Mouse (Mus musculus): ENCODE results near the gene Ddx10. TPM values are rescaled to one million over a fixed set of nuclear protein-coding genes. Genes with fewer than 3 reads are reported as not detected.
"Not testable (repeated sequence)": the region's sequence is repeated elsewhere in the genome, so short reads cannot be mapped to it uniquely, and the experiment has no call there.

The Ddx10 gene
- total RNA-seq, 1 experiment from 2014 or later: 74.0 TPM

DNA sequence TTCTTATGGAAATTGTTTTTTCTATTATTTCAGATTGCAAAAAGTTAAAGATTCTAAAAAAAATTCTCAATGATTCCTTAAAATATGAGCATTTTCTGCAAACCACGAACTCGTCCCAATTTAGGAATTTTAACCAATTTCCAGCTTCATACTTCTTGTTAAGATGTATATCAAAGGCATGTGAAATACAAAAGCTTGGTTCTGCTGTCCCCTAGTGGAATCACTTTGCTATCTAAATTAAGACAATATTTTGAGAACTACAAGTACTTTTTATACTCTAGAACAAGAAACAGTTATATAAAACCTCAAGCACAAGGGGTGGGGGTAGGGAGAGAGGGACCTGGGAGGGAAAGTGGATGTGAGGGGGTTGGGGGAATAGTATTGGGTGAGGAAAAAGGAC lies 29.7 kb downstream of the Ddx10 start:
- no peak for ATAC-seq (replicated peaks in 1 of 2; ENCODE audit: insufficient read depth in 1 of 2, low FRiP score in 2 of 2, low TSS enrichment in 1 of 2, low read depth in 1 of 2, poor library complexity in 2 of 2, severe bottlenecking in 2 of 2)

DNA sequence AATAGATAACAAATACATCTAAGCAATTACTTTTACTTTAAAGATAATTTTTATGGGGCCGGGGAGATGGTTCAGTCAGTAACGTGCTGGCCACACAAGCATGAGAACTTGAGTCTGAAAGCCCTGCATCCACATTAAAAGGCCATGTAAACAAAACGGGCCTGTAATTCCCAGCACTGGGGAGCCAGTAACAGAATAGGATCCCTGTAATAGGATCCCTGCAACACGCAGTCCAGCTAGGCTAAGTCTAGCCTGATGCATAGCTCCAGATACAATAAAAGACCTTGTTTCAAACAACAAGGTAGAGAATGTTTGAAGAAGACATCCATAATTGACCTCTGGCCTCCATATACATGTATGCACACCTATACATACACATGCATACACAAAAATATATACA lies 39.6 kb downstream of the Ddx10 start:
- no peak for ATAC-seq (replicated peaks in 1 of 2; ENCODE audit: insufficient read depth in 1 of 2, low FRiP score in 2 of 2, low TSS enrichment in 1 of 2, low read depth in 1 of 2, poor library complexity in 2 of 2, severe bottlenecking in 2 of 2)

DNA sequence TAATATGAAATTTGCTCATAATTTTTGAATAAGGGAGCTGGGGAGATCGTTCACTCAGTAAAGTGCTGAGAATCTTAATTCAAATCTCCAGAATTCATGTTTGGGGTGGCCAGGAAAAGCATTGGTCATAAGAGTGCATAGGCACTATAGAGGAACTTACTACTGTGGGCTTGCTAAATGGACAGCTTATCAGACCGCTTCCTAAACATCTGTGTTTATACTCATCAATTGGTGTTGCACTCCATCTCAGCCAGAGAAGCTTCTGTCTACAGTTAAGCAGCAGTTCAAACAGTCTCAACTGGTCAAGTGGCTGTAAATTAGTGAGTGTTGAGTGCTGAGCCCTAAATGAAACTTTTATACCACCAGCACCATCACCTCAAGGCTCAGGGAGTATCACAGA lies 73.3 kb downstream of the Ddx10 start:
- ATAC-seq (replicated peaks in 1 of 2; ENCODE audit: insufficient read depth in 1 of 2, low FRiP score in 2 of 2, low TSS enrichment in 1 of 2, low read depth in 1 of 2, poor library complexity in 2 of 2, severe bottlenecking in 2 of 2): no peak

DNA sequence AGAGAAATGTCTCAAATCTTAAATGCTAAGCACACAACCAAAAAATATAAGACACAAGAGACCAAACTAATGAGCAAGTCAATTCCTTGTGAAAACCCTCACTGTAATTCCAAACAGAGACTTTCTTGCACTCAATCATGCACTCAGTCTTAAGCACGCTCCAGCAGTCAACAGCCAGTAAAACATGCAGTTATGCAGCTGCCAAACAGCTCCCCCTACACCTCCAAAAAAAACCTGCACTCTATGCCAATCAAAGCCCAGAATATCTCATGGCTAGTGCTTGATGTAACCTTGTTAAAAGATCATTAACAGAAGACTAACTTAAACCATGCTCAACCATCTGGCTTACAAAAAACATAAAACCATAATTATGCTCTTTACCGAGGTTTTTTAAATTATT lies 74.6 kb downstream of the Ddx10 start:
- no peak for ATAC-seq (replicated peaks in 1 of 2; ENCODE audit: insufficient read depth in 1 of 2, low FRiP score in 2 of 2, low TSS enrichment in 1 of 2, low read depth in 1 of 2, poor library complexity in 2 of 2, severe bottlenecking in 2 of 2)

DNA sequence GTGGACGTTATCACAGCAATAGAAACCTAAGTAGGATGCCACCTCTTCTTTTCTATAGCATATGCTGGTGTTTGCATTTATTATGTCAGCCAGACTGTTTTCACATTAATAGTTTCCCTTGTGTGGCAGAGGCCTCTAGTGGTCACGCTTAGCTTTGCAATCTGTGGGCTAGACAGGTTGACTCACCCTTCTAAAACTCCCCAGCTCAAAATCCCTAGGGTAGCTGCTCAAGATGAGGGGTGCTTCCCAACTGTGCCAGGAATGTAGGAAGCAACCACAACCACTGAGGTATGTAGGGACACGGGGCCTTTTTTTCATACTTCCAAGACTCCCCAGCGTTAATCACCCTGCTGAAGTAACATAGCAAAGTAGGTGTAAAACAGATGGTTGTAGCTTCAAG lies 103.6 kb downstream of the Ddx10 start:
- ATAC-seq (replicated peaks in 1 of 2; ENCODE audit: insufficient read depth in 1 of 2, low FRiP score in 2 of 2, low TSS enrichment in 1 of 2, low read depth in 1 of 2, poor library complexity in 2 of 2, severe bottlenecking in 2 of 2): peak; percentile 42 to 78; a peak in 3 of 4 replicates

DNA sequence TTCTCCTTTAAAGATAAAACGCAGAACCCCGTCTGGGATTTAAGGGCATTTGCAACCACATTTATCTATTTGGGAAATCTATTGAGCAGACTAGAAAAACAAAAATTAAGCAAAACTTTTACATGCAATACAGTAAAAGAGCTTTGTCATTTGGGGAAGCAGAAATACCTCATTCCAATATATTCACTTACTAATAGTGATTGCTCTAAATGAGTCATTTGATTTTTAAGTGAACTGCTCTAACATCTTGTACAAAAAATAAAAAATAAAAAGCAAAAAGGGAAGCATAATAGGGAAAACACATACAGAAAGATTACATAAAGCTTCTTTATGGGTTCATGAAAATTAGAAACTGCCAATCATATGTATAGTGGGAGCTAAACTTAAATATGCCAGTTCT lies 104.3 kb downstream of the Ddx10 start:
- no peak for ATAC-seq (replicated peaks in 1 of 2; ENCODE audit: insufficient read depth in 1 of 2, low FRiP score in 2 of 2, low TSS enrichment in 1 of 2, low read depth in 1 of 2, poor library complexity in 2 of 2, severe bottlenecking in 2 of 2)

DNA sequence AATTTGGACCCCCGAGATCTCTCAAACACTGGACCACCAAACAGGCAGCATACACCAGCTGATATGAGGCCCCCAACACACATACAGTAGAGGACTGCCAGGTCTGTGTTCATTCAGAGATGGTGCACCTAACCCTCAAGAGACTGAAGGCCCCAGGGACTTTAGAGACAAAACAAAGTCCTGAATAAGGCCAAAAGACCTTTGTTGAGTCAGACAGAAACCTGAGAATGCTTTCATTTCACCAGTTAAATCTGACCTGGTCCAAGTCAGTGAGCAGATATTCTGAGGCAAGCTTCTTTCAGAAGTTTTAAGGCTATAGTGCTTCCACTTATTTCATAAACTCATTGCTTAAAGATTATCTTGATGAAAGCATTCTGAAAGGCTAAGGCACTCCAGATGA lies 105.4 kb downstream of the Ddx10 start:
- not testable (repeated sequence) for ATAC-seq (replicated peaks in 1 of 2; ENCODE audit: insufficient read depth in 1 of 2, low FRiP score in 2 of 2, low TSS enrichment in 1 of 2, low read depth in 1 of 2, poor library complexity in 2 of 2, severe bottlenecking in 2 of 2)

DNA sequence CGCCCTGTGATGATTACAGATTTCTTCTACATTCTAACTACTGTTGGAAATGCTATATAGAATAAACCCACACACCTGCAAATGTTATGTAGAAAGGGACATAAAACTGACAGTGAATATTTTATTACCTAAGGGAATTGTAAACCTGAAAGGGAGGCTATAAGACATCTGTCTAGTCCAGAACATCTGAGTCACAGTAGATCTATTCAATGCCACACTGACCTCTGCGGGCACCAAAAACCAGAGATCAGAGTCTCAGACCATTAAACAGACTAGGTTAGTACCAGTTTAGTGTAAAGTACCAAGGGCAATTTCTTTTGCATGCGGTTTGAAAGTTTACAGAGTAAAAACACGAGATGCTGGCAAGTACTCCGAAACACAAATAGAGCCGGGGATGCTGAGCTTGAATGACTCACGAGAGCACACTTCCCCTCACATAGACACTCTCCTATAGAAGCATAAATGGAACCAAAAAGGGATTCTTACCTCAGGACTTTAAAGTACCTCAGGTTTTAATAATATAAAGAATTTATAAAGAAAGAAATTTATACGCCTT lies 107.2 kb downstream of the Ddx10 start:
- ATAC-seq (replicated peaks in 1 of 2; ENCODE audit: insufficient read depth in 1 of 2, low FRiP score in 2 of 2, low TSS enrichment in 1 of 2, low read depth in 1 of 2, poor library complexity in 2 of 2, severe bottlenecking in 2 of 2): no peak

DNA sequence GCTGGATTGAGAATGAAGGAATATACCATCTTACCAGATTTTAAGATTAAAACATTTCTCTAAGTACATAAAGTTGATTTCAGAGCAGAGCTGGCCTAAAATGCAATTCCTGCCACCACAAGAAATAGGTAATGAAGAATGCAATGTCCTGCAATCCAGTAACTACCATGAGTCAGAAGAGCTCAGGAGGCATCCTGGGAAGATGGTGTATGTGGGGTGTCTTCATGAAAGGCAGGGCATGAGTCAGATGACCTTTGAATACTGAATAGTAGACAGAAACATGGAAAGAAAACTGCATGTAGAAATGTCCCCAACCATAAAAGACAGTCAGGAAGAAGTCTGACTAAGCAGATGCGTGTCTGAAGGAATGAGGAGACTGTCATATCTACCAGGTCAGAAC lies 115.0 kb downstream of the Ddx10 start:
- no peak for ATAC-seq (replicated peaks in 1 of 2; ENCODE audit: insufficient read depth in 1 of 2, low FRiP score in 2 of 2, low TSS enrichment in 1 of 2, low read depth in 1 of 2, poor library complexity in 2 of 2, severe bottlenecking in 2 of 2)

DNA sequence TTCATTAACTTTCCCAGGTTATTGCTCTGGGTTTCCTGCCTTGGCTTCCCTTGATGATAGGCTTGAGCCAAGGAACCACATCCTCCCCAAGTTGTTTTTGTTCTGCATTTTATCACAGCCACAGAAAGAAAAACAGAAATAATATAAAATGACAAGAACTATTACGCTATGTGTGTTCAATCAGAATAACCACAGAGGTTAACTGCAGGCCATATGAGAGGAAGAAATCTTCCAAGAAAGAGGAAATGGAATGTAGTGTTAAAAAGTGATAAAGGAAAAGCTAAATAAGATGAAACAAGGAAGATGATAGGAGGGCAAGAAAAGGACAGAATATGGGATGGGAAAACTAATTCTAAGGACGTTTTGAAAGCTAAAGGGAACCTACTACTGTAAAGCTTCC lies 117.4 kb downstream of the Ddx10 start:
- ATAC-seq (replicated peaks in 1 of 2; ENCODE audit: insufficient read depth in 1 of 2, low FRiP score in 2 of 2, low TSS enrichment in 1 of 2, low read depth in 1 of 2, poor library complexity in 2 of 2, severe bottlenecking in 2 of 2): no peak

DNA sequence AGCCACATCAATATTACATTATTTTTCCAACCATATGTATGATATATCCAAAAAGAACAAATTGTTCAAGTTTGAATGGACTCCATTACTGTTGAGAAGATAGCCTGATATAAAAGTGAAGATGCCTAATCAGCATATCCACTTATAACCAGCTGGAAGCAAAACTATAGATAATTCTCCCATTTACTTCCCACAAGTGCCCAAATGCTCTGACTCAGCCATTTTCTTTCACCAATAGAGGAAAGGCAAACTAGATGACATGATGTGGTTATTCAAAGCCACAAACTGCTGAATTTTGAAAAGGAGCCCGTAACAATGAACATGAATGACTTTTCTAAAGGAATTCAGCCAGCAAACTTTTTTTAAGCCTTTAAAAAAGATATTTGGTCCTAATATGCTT lies 146.8 kb downstream of the Ddx10 start:
- ATAC-seq (replicated peaks in 1 of 2; ENCODE audit: insufficient read depth in 1 of 2, low FRiP score in 2 of 2, low TSS enrichment in 1 of 2, low read depth in 1 of 2, poor library complexity in 2 of 2, severe bottlenecking in 2 of 2): peak; percentile 49 to 64; a peak in 3 of 4 replicates

DNA sequence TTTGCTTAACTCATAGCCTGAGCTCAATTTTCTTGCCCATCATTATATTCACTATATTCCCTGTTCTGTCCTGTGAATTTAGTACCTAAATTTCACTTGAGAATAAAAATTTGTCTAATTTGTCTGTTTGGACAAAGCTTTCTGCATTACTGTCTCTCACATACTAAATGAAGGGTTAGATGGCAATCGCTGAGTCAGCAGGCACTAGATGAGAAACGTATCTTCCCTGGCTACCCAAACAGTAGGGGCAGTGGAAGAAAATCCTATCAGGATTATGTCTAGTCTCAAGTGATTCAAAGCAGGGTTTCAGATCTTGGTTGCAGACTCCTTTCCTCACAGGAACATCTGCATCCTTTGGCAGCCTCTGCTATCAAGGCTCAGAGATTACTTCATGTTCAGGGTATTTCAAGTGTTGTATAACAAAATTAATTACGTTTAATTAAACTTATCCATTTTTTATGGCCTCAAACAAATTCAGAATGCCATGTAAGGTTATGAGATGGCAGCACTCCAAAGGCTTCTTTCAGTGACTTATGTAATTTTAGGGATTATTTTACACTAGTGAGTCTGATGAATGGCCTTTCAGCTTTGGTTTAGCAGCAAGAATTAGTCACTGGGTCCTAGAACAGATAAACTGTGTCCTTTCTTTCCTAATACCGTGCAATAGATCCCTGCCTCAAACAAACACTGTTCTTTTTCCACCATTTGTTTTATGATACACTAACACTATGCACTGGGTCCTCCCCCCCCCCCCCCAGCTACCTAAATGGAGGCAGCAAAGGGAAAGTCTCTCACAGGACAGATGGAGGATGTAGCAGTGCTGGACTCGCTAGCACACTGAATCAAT lies 152.3 kb downstream of the Ddx10 start:
- ATAC-seq (replicated peaks in 1 of 2; ENCODE audit: insufficient read depth in 1 of 2, low FRiP score in 2 of 2, low TSS enrichment in 1 of 2, low read depth in 1 of 2, poor library complexity in 2 of 2, severe bottlenecking in 2 of 2): no peak

DNA sequence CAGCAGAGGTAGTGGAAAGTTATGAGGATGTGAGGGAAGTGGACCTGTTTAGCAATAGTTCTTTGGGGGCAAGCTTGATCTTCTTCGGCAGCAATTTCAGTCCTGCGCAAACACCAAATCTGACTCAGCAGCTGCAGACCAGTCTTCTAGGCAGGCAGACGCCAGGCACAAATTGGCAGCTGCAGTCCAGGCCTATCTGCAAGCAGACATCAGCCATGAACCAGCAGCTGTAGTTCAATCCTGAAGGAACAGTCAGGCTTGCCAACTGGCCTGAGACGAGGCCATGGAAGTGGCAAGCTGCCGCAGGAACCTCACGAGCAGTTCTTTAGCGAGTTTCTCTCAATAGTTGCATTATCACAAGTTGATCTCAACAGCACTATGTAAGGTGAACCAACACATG lies 153.3 kb downstream of the Ddx10 start:
- no peak for ATAC-seq (replicated peaks in 1 of 2; ENCODE audit: insufficient read depth in 1 of 2, low FRiP score in 2 of 2, low TSS enrichment in 1 of 2, low read depth in 1 of 2, poor library complexity in 2 of 2, severe bottlenecking in 2 of 2)

DNA sequence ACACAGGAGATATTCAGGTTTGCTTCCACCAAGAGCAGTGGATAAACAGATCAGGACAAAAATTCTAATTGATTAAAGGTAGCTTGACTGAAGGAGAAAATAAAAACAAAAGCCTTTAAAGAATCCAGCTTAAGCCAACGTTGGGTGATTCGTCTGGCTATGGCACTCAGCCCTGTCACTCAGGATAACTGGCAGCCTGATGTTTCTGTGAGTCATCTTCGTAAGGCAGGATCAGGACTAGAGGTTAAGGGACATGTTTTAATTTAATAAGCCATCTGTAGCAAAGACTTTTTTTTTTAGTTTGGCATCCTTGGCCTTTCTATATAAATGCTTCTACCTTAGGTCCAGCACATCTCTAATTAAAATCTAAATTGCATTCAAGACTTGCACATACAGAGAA lies 170.2 kb downstream of the Ddx10 start:
- no peak for ATAC-seq (replicated peaks in 1 of 2; ENCODE audit: insufficient read depth in 1 of 2, low FRiP score in 2 of 2, low TSS enrichment in 1 of 2, low read depth in 1 of 2, poor library complexity in 2 of 2, severe bottlenecking in 2 of 2)

DNA sequence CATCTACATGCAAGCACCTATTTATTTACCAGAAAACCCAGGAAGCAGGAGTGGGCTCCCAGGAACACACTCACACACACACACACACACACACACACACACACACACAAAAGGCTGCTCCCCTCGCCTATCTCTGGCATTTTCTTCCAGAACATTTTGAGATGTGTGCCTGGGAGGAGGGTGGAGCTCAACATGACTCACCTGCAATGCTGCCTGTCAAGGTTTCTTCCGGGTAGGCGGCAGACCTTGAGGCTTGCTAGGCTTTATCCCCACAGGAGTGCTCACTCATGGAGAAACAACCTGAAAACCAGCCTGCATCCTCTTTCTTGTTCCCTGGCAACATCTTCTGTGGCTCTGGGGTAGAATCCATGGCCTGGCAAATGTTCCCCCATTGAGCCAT lies 171.9 kb downstream of the Ddx10 start:
- no peak for ATAC-seq (replicated peaks in 1 of 2; ENCODE audit: insufficient read depth in 1 of 2, low FRiP score in 2 of 2, low TSS enrichment in 1 of 2, low read depth in 1 of 2, poor library complexity in 2 of 2, severe bottlenecking in 2 of 2)

DNA sequence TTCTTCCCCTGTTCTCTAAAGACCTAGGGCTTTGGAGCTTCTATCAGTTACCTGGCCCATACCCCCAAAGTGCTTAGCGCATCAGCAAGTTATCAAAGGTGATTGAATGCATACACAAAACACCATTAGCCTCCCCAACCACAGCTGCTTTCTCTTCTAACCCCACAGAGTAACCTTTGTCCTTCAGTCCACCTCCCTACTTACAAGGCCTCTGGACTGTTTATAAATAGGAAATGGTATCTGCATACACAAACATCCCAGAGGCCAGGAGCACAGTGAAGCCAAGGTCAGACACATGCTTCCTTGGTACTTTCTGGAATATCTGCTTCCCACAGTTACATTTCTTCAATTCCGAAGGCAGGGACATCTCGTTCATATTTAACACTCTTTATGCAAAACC lies 173.4 kb downstream of the Ddx10 start:
- no peak for ATAC-seq (replicated peaks in 1 of 2; ENCODE audit: insufficient read depth in 1 of 2, low FRiP score in 2 of 2, low TSS enrichment in 1 of 2, low read depth in 1 of 2, poor library complexity in 2 of 2, severe bottlenecking in 2 of 2)

DNA sequence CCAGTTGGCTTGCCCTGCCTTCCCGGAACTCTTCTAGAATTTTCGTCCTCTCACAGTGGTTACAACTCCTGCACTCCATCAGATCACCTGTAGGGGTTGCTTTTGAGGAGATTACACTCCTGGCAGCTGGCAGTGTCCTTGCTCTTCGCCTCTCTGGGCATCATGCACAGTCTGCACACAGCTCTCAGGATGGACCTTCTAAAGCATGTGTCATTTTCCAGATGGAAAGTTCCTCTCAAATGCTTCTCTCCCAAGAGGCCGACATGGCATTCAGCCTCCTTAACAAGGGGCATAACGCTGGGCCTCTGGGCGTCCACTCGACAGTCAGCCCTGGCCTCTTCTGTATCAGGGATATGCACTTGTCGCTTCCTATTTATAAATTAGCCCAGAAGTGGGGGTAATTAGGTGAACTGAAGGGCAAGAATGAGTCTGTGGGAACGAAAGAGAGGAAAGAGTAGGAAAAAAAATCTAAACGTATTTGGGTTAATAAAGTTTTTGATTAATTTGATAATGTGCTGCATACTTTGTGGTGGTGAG lies 174.2 kb downstream of the Ddx10 start:
- ATAC-seq (replicated peaks in 1 of 2; ENCODE audit: insufficient read depth in 1 of 2, low FRiP score in 2 of 2, low TSS enrichment in 1 of 2, low read depth in 1 of 2, poor library complexity in 2 of 2, severe bottlenecking in 2 of 2): no peak

DNA sequence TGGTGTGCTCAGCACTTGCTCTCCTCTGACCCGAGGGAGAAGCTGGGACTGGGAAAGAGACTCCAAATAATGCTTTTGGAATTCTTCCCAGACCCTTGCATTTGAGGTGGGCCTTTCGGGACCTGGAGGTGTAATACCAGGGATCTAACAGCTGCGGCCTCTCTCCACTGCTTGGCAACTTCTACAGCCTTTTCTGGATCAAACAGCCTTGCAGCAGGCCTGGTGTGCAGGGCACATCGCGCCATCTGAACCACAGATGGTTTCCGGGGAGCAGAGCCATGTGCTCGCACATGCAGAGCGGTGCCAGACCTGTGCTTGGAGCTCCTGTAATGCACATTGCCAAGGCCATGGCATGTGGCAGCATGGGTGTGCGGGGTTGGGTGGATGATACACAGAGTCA lies 175.8 kb downstream of the Ddx10 start:
- no peak for ATAC-seq (replicated peaks in 1 of 2; ENCODE audit: insufficient read depth in 1 of 2, low FRiP score in 2 of 2, low TSS enrichment in 1 of 2, low read depth in 1 of 2, poor library complexity in 2 of 2, severe bottlenecking in 2 of 2)
